Mouse (Mus musculus) stomach, postnatal 0 days (tissue): Measurements from ENCODE around the gene Dst. TPM values are rescaled to one million over a fixed set of nuclear protein-coding genes. Genes with fewer than 3 reads are reported as not detected.

ENCODE experiments used
- ATAC-seq: fragments of 200-750 bp; cut with Nextera tagmentation; 2 replicates; pipeline ENCODE4 v1.8.0; 2017; ENCODE audit not compliant: low FRiP score, low TSS enrichment
- DNase-seq: peaks from one replicate; pipeline ENCODE4 v3.0.0-alpha.2; 2016; ENCODE audit warnings: low spot score
- H3K27ac ChIP-seq: fragments of 300-500 bp; sonication (generic); replicated peaks from 2 replicates; pipeline ENCODE4 v1.5.1; 2014; ENCODE audit warnings: mild to moderate bottlenecking, control low read depth
- H3K27me3 ChIP-seq: fragments of 300-500 bp; sonication (generic); 2 replicates; pipeline ENCODE4 v1.6.1; 2014; ENCODE audit warnings: low read length; ENCODE audit not compliant: control insufficient read depth, insufficient read depth
- H3K36me3 ChIP-seq: fragments of 300-500 bp; sonication (generic); 2 replicates; pipeline ENCODE4 v1.6.1; 2014; ENCODE audit warnings: low read length, mixed read lengths; ENCODE audit not compliant: control insufficient read depth, insufficient read depth
- H3K4me1 ChIP-seq: fragments of 300-500 bp; sonication (generic); replicated peaks from 2 replicates; pipeline ENCODE4 v1.6.1; 2014; ENCODE audit warnings: antibody characterized with exemption; ENCODE audit not compliant: control insufficient read depth, insufficient read depth
- H3K4me2 ChIP-seq: fragments of 300-500 bp; sonication (generic); replicated peaks from 2 replicates; pipeline ENCODE4 v1.6.1; 2014; ENCODE audit warnings: low read depth, mild to moderate bottlenecking, control low read depth, moderate library complexity
- H3K4me3 ChIP-seq: fragments of 300-500 bp; sonication (generic); 2 replicates; pipeline ENCODE4 v1.5.1; 2014; ENCODE audit warnings: low read depth, low read length, control low read depth
- H3K9ac ChIP-seq: fragments of 300-500 bp; sonication (generic); 2 replicates; pipeline ENCODE4 v1.6.1; 2014; ENCODE audit warnings: mild to moderate bottlenecking, low read length, control low read depth, mixed read lengths
- H3K9me3 ChIP-seq: fragments of 300-500 bp; sonication (generic); 2 replicates; pipeline ENCODE4 v1.6.1; 2016; ENCODE audit warnings: low read length; ENCODE audit not compliant: control insufficient read depth
- CTCF ChIP-seq: IDR thresholded peaks from 2 replicates; pipeline ENCODE4 v1.5.1; 2016; ENCODE audit warnings: antibody characterized with exemption, low read depth, mild to moderate bottlenecking, moderate library complexity
- EP300 ChIP-seq: optimal IDR thresholded peaks from 2 replicates; pipeline ENCODE3; 2016; ENCODE audit warnings: antibody characterized with exemption
- WGBS: fragments of 180-500 bp; shearing (Covaris S2); extraction: QIAGEN DNeasy Blood & Tissue Kit; methylation state at CpG from one replicate; pipeline ENCODE4 v1.1.7; 2014; 5-methylcytosine and 5-hydroxymethylcytosine counted together
- polyA plus RNA-seq: library from polyadenylated mRNA; unstranded; fragments of >200 nt; fragmentation: Nextera tagmentation; extraction: Ambion mirVana; gene quantifications from 2 replicates; pipeline ENCODE4 v1.2.1, GENCODE M21; 2015

The Dst gene
- polyA plus RNA-seq, 1 experiment from 2014 or later = 16.4 TPM

GRCm38 (mm10) chr1:34132875-34133274 lies 224.8 kb downstream of the Dst start:
- Histone ChIP-seq H3K4me1 (no peaks in the 10 kb centered on the region), H3K36me3 (no peaks in the 10 kb centered on the region), H3K4me2 (no peak overlapping the region), H3K27ac (no peak overlapping the region), H3K9ac (no peak overlapping the region), H3K27me3 (no peaks in the 10 kb centered on the region), H3K9me3 (no peaks in the 10 kb centered on the region), H3K4me3 (no peak overlapping the region)
- ATAC-seq (no peak), DNase-seq (no peak)
- no peak for TF ChIP-seq CTCF
- no peak for TF ChIP-seq EP300
- WGBS = 79% methylated on average over 16 of the region's 16 CpGs

DNA sequence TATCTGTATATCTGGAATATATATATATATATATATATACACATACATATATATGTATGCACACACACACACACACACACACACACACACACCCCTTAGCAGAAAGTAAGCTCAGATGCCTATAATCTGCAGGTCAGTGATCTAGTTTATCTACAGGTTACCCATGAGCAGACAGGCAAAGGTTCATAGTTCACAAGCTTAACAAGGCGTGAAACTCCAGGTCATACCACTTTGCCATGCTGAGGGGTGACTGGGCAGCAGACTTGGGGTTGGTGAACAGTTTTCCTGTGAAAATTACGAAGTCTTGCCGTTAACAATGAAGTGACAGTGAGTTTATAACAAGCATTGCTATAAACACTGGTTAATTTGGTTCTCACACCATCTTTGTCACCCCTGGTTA lies 227.5 kb downstream of the Dst start:
- no peaks in the 10 kb centered on the region for H3K4me1 ChIP-seq
- DNase-seq = no peak

GRCm38 (mm10) chr1:34139191-34139853 lies 231.3 kb downstream of the Dst start:
- Histone ChIP-seq H3K4me1 (no peaks in the 10 kb centered on the region), H3K27me3 (no peaks in the 10 kb centered on the region)
- no peak for ATAC-seq

More for the DNA sequence above, 227.5 kb downstream of the Dst start:
- no peaks in the 10 kb centered on the region for H3K27me3 ChIP-seq
- H3K27ac ChIP-seq = no peak overlapping the region
- H3K4me3 ChIP-seq = no peak overlapping the region
- H3K4me2 ChIP-seq = no peak overlapping the region
- 93% methylated on average over 3 of the region's 3 CpGs for WGBS
- H3K36me3 ChIP-seq = no peaks in the 10 kb centered on the region
- H3K9ac ChIP-seq = no peak overlapping the region
- no peak for TF ChIP-seq EP300
- no peak for TF ChIP-seq CTCF
- no peaks in the 10 kb centered on the region for H3K9me3 ChIP-seq
- no peak for ATAC-seq

DNA sequence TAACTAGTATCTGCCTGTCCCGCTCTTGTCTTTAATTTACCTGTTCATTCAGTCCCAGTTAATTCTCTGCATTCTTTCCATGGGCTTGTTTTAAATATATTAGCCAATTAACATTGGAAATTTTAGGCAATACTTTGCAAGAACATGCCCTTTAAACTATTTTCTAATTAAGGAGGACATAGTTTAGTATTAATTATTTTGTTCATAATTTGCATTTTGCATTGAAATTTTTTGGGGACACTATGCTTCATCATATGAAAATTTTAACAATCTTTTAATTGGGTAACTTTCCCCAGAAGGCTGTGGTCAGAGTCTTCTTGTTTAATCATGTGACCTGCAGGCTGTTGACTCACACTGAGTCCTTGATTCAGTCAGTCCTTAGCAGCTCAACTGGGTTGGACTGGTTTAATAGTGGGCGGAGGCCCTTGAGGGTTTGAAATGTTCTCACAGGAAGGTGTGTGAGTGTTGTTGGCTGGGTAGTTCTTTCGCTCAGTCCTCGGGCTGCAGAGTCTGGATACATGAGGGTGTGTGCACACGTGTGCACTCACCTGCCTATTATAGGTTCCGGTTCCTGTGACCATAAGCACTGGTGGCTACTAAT lies 231.9 kb downstream of the Dst start:
- H3K9ac ChIP-seq = no peak overlapping the region
- no peak overlapping the region for H3K4me2 ChIP-seq
- DNase-seq = peak; percentile 74
- peak overlapping the region; percentile 80 for H3K27ac ChIP-seq
- no peaks in the 10 kb centered on the region for H3K27me3 ChIP-seq
- H3K36me3 ChIP-seq = no peaks in the 10 kb centered on the region
- H3K9me3 ChIP-seq = no peaks in the 10 kb centered on the region
- TF ChIP-seq EP300 (no peak), CTCF (no peak)
- H3K4me1 ChIP-seq = no peaks in the 10 kb centered on the region
- H3K4me3 ChIP-seq = no peak overlapping the region
- 56% methylated on average over 6 of the region's 6 CpGs for WGBS
- peak; percentile 99 for ATAC-seq

More at GRCm38 (mm10) chr1:34139191-34139853, 231.3 kb downstream of the Dst start:
- Histone ChIP-seq H3K4me2 (no peak overlapping the region), H3K9ac (no peak overlapping the region), H3K27ac (no peak overlapping the region; the same call in 1 of the 2 replicates), H3K36me3 (no peaks in the 10 kb centered on the region), H3K4me3 (no peak overlapping the region), H3K9me3 (no peaks in the 10 kb centered on the region)
- WGBS = 69% methylated on average over 13 of the region's 13 CpGs
- DNase-seq = no peak
- TF ChIP-seq EP300 (no peak), CTCF (no peak)

- ATAC-seq = no peak
- TF ChIP-seq CTCF = no peak
- no peak for TF ChIP-seq EP300
- Histone ChIP-seq H3K4me2 (no peak overlapping the region), H3K27me3 (no peaks in the 10 kb centered on the region), H3K27ac (peak overlapping the region; percentile 80), H3K4me3 (no peak overlapping the region), H3K4me1 (no peaks in the 10 kb centered on the region), H3K9me3 (no peaks in the 10 kb centered on the region), H3K36me3 (no peaks in the 10 kb centered on the region), H3K9ac (no peak overlapping the region)
- DNase-seq = no peak
- WGBS = 42% methylated on average over 3 of the region's 3 CpGs
These were observed 232.7 kb downstream of the Dst start for GRCm38 (mm10) chr1:34140686-34141085.

DNA sequence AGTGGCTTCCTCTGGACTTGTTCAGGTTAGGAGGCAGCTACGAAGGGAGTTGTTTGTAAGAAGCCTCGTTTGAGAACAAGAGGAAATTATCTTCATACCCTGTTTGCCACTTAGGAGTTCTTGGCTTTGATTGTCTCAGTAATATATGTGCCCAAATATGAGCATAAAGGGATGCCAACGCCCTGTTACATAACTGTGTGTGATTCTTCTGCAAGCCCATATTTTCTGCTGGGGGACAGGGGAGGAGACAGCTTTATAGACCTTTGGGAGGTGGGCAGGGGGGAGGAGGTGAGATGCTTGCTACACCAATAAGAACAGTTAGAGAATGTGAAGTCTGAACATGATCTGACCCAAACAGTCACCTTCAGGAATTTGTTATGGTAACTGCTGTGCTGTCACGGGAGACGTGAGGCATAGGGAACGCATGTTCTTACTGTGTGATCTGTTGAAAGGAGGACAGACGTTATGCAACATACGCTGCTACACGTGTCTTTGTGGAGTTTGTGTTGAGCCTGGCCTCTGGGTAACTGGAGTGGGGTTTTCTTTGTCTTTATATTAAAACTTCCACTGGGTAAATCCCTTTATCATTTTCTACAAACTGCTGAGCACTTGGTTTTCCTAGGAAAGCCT lies 235.0 kb downstream of the Dst start:
- Histone ChIP-seq H3K27me3 (no peaks in the 10 kb centered on the region), H3K4me2 (no peak overlapping the region), H3K9me3 (no peaks in the 10 kb centered on the region), H3K27ac (peak overlapping the region; percentile 58), H3K36me3 (no peaks in the 10 kb centered on the region), H3K4me1 (no peaks in the 10 kb centered on the region), H3K9ac (no peak overlapping the region), H3K4me3 (no peak overlapping the region)
- no peak for TF ChIP-seq CTCF
- no peak for TF ChIP-seq EP300
- no peak for ATAC-seq
- WGBS = 50% methylated on average over 9 of the region's 9 CpGs
- DNase-seq = no peak
